Mouse (Mus musculus) kidney, adult 18-20 months (tissue): Measurements from ENCODE around the gene Bcan.

Experiments used
- DNase-seq: peaks from one replicate; pipeline ENCODE4 v3.0.0; 2021

Bcan gene

DNA sequence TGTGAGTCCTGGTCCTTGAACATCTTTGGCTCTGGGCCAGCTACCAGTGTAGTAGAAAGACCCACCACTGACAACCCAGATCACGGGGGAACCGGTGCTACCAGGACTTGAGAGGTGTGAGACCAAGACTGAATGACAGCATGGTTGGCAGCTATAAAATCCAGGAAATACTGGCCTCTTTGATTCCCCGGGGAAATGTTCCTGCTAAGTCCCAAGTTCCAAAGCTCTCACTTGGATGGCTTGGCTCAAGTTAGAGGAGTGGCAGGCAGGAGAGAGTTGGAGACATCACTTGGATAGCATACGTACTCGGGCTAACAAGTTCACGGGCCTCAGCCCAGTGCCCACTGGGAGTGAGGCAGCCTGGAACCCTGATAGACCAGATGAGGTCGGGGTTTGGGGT is 56.4 kb downstream of the Bcan start:
- DNase-seq = no peak

DNA sequence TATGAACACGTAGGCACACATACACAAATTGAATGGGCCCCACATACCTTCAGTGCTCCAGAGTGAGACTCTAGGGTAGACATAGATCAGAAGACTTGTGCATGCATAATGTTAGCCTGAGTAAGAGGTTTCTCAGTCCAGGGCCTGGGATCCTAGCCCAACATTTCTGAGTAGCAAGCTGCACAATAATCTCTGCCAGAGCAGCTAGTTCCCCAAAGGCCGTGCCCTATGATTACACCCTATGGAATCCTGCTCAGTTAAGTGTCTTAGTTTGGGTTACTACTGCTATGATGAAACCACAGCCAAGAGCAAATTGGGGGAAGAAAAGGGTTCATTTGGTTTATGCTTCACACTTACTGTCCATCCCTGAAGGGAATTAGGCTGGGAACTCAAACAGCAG is 57.6 kb downstream of the Bcan start:
- no peak for DNase-seq

- no peak for DNase-seq
Measured at GRCm38 (mm10) chr3:87940611-87941010, 59.4 kb downstream of the Bcan start.
